Mouse (Mus musculus): ENCODE results near the gene Crisp4. TPM values are rescaled to one million over a fixed set of nuclear protein-coding genes. Genes with fewer than 3 reads are reported as not detected.

Gene Crisp4
- total RNA-seq (2021): not detected

DNA sequence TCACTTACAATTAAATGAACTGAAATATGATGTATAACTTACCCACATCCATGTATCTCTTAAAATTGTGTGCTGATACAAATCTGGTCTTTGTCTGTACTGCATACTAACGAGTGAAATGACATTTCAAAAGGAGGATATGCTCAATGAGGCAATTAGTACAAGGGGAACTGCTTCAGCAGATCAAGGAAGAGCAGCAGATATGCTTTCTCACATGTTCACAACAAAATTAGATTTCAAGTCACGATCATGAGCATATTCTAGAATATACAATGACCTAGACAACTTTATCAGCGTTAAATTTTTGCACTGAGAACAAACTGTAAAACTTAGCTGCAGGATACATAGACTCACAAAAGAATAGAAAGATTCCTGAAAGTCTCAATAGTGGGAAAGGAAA lies at the start of gene Crisp4:
TSS of gene Crisp4 (minus strand) at position 101 of the 400 bp plus-strand sequence.
- intact Hi-C loops (cut with DNase I): no loop called here

DNA sequence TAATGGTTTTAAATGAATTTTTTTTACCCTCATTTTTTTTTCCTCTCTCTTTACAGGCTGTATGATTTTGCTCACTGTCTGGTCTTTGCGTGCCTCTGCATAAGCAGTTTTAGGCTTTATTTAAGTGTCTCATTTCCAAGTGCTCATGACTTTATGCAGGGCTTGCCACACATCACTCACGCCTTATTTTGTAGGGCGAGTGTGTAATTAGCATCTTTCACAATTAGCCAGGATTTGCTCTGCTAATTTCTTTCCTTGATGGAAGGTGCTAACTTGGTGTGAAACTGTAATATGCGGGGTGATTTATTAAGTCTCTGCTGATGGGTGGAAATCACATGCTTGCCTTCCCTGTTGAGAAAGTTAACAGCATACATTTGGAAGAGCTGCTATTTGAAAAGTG lies 46.0 kb upstream of the Crisp4 start:
- intact Hi-C loops (cut with DNase I): no loop called here
- no peak for DNase-seq (ENCODE audit: extremely low spot score in 1 of 2, low spot score in 2 of 2)

More for the DNA sequence above, at the start of gene Crisp4:
- no peak for DNase-seq (ENCODE audit: extremely low spot score in 1 of 2, low spot score in 2 of 2)

DNA sequence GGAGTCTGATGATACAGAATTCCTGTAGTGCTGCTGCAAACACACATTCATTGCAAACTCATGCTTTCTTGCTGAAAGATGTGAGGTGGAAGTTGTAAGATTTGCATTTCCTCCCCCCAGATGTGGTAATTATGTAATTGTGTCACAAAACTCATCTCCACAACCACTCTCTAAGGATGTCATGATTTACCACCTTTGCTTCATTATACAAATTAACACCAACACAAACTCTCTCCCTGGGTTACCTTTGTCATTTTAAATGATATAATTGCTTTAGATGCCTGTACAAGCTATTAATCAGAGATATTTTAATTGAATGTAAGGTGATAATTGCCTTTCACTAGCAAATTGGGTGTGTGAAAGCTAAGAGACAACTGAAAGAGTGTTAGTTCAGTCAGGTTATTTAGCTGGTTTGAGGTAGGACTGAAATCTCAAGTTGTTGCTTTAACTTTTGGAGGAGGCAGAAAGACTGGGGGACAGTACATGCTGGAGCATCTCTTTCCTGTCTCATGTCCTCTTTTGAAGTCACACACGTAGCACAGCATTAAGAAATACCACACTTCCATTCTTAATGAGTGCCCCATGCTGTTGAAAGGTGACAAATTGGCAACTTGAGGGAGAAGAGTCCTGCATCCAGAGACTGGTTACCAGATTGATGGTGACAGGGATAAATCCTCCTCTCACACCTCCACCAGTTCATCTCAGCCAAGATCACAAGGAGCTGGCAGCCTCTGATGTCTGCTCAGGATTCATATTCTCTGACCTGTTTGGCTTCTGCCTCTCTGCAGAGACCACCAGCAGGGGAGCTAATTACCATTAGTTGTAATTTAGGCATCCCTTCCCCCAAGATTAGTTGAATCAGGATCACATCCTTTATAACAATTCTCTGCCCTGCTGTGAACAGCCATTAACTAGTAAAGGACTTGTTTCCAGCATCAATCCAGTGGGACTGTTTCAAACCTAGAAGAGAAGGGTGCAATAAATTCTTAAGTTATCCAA lies 45.3 kb upstream of the Crisp4 start:
- intact Hi-C loops (cut with DNase I): no loop called here
- no peak for DNase-seq (ENCODE audit: extremely low spot score in 1 of 2, low spot score in 2 of 2)

DNA sequence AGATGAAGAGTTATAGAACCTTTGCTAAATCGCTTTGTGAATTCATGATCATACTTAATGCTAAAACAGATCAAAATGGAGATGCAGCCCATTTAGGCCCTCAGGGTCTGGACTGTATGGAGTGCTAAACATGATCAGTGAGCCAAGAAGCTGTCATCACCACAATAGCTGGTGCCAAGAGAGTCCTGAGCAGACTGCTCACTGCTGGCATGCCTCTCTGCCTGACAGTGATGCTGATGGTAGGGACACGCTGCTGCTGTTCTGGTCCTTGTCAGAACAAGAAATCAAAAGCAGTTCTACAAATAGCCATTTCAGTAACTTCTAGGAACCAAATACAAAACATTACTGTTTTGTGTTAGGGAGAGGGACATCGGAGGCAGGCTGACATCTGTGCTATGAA lies 35.5 kb upstream of the Crisp4 start:
- intact Hi-C loops (cut with DNase I): no loop called here
- DNase-seq (ENCODE audit: extremely low spot score in 1 of 2, low spot score in 2 of 2): peak in 1 of 2 experiments; percentile 38

DNA sequence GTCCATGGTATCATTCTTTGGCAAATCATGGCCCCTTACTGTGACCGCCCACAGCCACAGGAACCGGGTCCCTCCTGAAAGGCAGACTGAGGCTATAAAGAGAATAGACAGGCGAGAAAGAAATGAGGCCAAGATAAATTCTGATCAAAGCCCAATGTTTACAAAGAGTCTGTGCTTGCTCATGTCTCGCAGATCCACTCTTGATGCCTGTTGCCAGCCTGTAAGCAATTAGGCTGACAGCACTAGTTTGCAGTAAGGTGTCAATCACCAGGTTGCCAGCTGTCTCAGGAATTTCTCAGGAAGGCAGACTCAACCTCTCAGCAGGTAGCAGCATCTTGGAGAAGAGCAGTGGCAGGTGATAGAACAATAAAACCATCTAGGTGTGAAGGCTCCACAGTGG lies 24.9 kb upstream of the Crisp4 start:
- intact Hi-C loops (cut with DNase I): no loop called here
- no peak for DNase-seq (ENCODE audit: extremely low spot score in 1 of 2, low spot score in 2 of 2)

DNA sequence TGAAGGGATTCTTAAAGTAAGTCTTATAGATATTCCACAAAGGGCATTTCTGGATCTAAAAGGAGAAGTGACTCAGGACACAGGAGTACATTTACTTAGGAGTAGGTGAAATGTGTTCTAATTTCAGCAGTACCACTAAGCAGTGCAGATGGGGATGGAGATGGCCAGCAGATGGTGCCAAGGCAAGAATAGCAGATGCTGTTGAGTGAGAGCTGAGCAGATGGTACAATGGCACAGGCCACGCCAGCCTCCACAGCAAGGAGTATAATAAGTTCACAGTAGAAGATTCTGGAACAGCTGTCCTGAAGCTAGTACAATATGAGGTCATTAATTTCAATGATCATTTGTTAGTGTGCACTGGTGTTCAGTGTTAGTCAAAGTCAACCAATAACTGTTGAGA lies 22.6 kb upstream of the Crisp4 start:
- intact Hi-C loops (cut with DNase I): no loop called here
- peak; percentile 31 to 54 for DNase-seq (ENCODE audit: extremely low spot score in 1 of 2, low spot score in 2 of 2)

DNA sequence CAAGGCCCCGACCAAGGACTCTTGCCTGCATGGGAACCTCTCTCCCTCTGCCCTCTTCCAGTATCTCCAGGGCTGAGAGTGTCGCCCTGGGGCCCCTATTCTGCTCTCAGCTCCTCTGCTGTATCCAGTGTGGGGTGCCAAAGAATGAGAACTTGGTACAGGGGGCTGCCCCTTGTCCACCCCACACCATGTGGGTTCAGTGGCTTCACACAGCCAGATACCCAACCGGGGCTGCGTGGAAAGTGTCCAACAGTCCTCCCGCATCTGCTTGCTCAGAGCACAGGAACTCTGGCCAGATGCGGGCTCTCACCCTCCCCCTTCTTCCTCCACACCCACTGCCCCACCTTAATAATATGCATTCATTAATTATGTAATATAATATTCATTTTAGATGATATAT lies 13.4 kb upstream of the Crisp4 start:
- intact Hi-C loops (cut with DNase I): no loop called here
- DNase-seq (ENCODE audit: extremely low spot score in 1 of 2, low spot score in 2 of 2): no peak

GRCm38 (mm10) chr1:18148211-18148610 lies 2.5 kb upstream of the Crisp4 start:
- intact Hi-C loops (cut with DNase I): no loop called here
- peak in 1 of 2 experiments; percentile 24 for DNase-seq (ENCODE audit: extremely low spot score in 1 of 2, low spot score in 2 of 2)

DNA sequence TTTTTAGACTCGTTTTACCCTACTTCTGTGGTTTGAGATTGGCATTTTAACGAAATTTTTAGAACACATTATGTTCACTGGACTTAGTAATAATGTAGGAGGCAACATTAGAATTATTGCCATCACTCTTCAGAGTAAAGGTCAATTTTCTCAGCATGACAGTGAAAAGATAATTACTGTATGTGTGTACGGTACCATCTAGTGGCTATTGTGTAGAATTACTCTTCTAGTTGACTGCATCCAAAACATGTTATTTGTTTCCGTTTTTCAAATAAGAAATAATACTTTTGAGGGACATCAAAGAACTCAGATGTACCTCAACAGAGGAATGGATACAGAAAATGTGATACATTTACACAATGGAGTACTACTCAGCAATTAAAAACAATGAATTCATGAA lies 14.0 kb downstream of the Crisp4 start:
- intact Hi-C loops (cut with DNase I): no loop called here
- DNase-seq (ENCODE audit: extremely low spot score in 1 of 2, low spot score in 2 of 2): no peak

DNA sequence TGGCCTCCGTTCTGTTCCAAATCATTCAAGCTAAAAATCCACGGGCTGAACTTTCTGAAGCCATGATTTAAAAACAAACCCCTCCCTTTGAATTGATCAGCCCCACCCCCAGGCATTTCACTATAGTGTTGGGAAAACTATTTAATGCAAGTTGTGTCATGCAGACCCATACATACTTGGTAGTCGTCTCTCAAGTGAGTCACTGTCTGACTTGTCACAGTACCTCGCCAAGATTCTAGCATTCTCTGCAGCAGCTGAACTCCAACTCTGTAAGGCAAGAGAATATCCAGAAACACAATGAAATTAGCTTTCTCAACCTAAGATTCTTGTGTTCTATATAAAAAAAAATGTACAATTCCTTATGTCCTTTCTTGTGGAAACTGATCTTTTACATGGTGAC lies 15.7 kb downstream of the Crisp4 start:
- no peak for DNase-seq (ENCODE audit: extremely low spot score in 1 of 2, low spot score in 2 of 2)
- intact Hi-C loops (cut with DNase I): no loop called here

- DNase-seq (ENCODE audit: extremely low spot score in 1 of 2, low spot score in 2 of 2): peak in 1 of 2 experiments; percentile 4
- intact Hi-C loops (cut with DNase I): loop anchor here (1.0 to 5.0 kb wide), 2 partner anchors 127 to 945 kb away; no protein-coding TSS in a partner anchor
Measured at GRCm38 (mm10) chr1:18106720-18107355, 38.9 kb downstream of the Crisp4 start.

- peak in 1 of 2 experiments; percentile 27 for DNase-seq (ENCODE audit: extremely low spot score in 1 of 2, low spot score in 2 of 2)
- intact Hi-C loops (cut with DNase I): loop anchor here (1.0 to 5.0 kb wide), 2 partner anchors 126 to 944 kb away; no protein-coding TSS in a partner anchor
Measured at GRCm38 (mm10) chr1:18105866-18106529, 39.7 kb downstream of the Crisp4 start.

GRCm38 (mm10) chr1:18105029-18105865 lies 40.5 kb downstream of the Crisp4 start:
- DNase-seq (ENCODE audit: extremely low spot score in 1 of 2, low spot score in 2 of 2): no peak
- intact Hi-C loops (cut with DNase I): loop anchor here (5.0 kb wide), 1 partner anchor 943 kb away; no protein-coding TSS in a partner anchor

Other genes starting within 250 kb of the Crisp4 start
- gene Defb18, start 91.5 kb upstream of the Crisp4 start, total RNA-seq (2021): not detected
- not detected for gene Defb41, start 119.2 kb upstream of the Crisp4 start, total RNA-seq (2021)